Mouse (Mus musculus): ENCODE data around the gene Lhx4. TPM values are rescaled to one million over a fixed set of nuclear protein-coding genes. Genes with fewer than 3 reads are reported as not detected.

Gene Lhx4
- polyA plus RNA-seq, 1 experiment from 2014 or later = 0.27 TPM

GRCm38 (mm10) chr1:155721443-155721842 lies 30.0 kb downstream of the Lhx4 start:
- H3K27me3 ChIP-seq (replicated peaks; ENCODE audit: control insufficient read depth, insufficient read depth, low read length) = peaks cover 21% of the 10 kb centered on the region
- H3K9ac ChIP-seq (ENCODE audit: low read length) = no peak overlapping the region
- WGBS = 36% methylated on average over 8 of the region's 8 CpGs
- no peak overlapping the region for H3K4me3 ChIP-seq (ENCODE audit: low read depth, low read length)
- no peaks in the 10 kb centered on the region for H3K36me3 ChIP-seq (ENCODE audit: control insufficient read depth, insufficient read depth, low read length)
- H3K27ac ChIP-seq (ENCODE audit: low read depth) = no peak overlapping the region
- H3K9me3 ChIP-seq (ENCODE audit: control insufficient read depth, low read length) = no peaks in the 10 kb centered on the region
- no peak for ATAC-seq (replicated peaks; ENCODE audit: low FRiP score, low TSS enrichment, low read depth)
- no peak for DNase-seq (ENCODE audit: low spot score)
- H3K4me2 ChIP-seq (ENCODE audit: low read length) = no peak overlapping the region
- no peaks in the 10 kb centered on the region for H3K4me1 ChIP-seq (replicated peaks; ENCODE audit: control insufficient read depth, insufficient read depth, low read length)

- Histone ChIP-seq H3K4me1 (replicated peaks; ENCODE audit: control insufficient read depth, insufficient read depth, low read length) (no peaks in the 10 kb centered on the region), H3K4me3 (ENCODE audit: low read depth, low read length) (no peak overlapping the region), H3K4me2 (ENCODE audit: low read length) (no peak overlapping the region), H3K27me3 (replicated peaks; ENCODE audit: control insufficient read depth, insufficient read depth, low read length) (peaks cover 21% of the 10 kb centered on the region), H3K36me3 (ENCODE audit: control insufficient read depth, insufficient read depth, low read length) (no peaks in the 10 kb centered on the region), H3K27ac (ENCODE audit: low read depth) (no peak overlapping the region), H3K9ac (ENCODE audit: low read length) (no peak overlapping the region), H3K9me3 (ENCODE audit: control insufficient read depth, low read length) (no peaks in the 10 kb centered on the region)
- DNase-seq (ENCODE audit: low spot score) = no peak
- no peak for ATAC-seq (replicated peaks; ENCODE audit: low FRiP score, low TSS enrichment, low read depth)
- 43% methylated on average over 5 of the region's 5 CpGs for WGBS
Measured at GRCm38 (mm10) chr1:155720006-155720405, 31.5 kb downstream of the Lhx4 start.

GRCm38 (mm10) chr1:155718851-155719250 lies 32.6 kb downstream of the Lhx4 start:
- Histone ChIP-seq H3K27ac (ENCODE audit: low read depth) (no peak overlapping the region), H3K9me3 (ENCODE audit: control insufficient read depth, low read length) (no peaks in the 10 kb centered on the region), H3K4me2 (ENCODE audit: low read length) (no peak overlapping the region), H3K4me3 (ENCODE audit: low read depth, low read length) (no peak overlapping the region), H3K36me3 (ENCODE audit: control insufficient read depth, insufficient read depth, low read length) (no peaks in the 10 kb centered on the region), H3K27me3 (replicated peaks; ENCODE audit: control insufficient read depth, insufficient read depth, low read length) (peaks cover 16% of the 10 kb centered on the region), H3K9ac (ENCODE audit: low read length) (no peak overlapping the region), H3K4me1 (replicated peaks; ENCODE audit: control insufficient read depth, insufficient read depth, low read length) (no peaks in the 10 kb centered on the region)
- no peak for DNase-seq (ENCODE audit: low spot score)
- ATAC-seq (replicated peaks; ENCODE audit: low FRiP score, low TSS enrichment, low read depth) = no peak
- 80% methylated on average over 3 of the region's 3 CpGs for WGBS

- no peaks in the 10 kb centered on the region for H3K9me3 ChIP-seq (ENCODE audit: control insufficient read depth, low read length)
- no peaks in the 10 kb centered on the region for H3K36me3 ChIP-seq (ENCODE audit: control insufficient read depth, insufficient read depth, low read length)
- whole genome bisulfite sequencing = 92% methylated on average over 12 of the region's 12 CpGs
- no peak overlapping the region for H3K9ac ChIP-seq (ENCODE audit: low read length)
- ATAC-seq (replicated peaks; ENCODE audit: low FRiP score, low TSS enrichment, low read depth) (no peak), DNase-seq (ENCODE audit: low spot score) (no peak)
- H3K27ac ChIP-seq (ENCODE audit: low read depth) = no peak overlapping the region
- H3K4me2 ChIP-seq (ENCODE audit: low read length) = no peak overlapping the region
- peaks cover 6% of the 10 kb centered on the region; the same call in 1 of the 2 replicates for H3K27me3 ChIP-seq (replicated peaks; ENCODE audit: control insufficient read depth, insufficient read depth, low read length)
- no peak overlapping the region for H3K4me3 ChIP-seq (ENCODE audit: low read depth, low read length)
- no peaks in the 10 kb centered on the region for H3K4me1 ChIP-seq (replicated peaks; ENCODE audit: control insufficient read depth, insufficient read depth, low read length)
Measured at GRCm38 (mm10) chr1:155717301-155717700, 34.2 kb downstream of the Lhx4 start.

- ATAC-seq (replicated peaks; ENCODE audit: low FRiP score, low TSS enrichment, low read depth) = no peak
- Histone ChIP-seq H3K9me3 (ENCODE audit: control insufficient read depth, low read length) (no peaks in the 10 kb centered on the region), H3K27ac (ENCODE audit: low read depth) (no peak overlapping the region)
Measured at GRCm38 (mm10) chr1:155715366-155715765, 36.1 kb downstream of the Lhx4 start.

GRCm38 (mm10) chr1:155713306-155713705 lies 38.2 kb downstream of the Lhx4 start:
- Histone ChIP-seq H3K4me1 (replicated peaks; ENCODE audit: control insufficient read depth, insufficient read depth, low read length) (no peaks in the 10 kb centered on the region), H3K36me3 (ENCODE audit: control insufficient read depth, insufficient read depth, low read length) (no peaks in the 10 kb centered on the region), H3K9me3 (ENCODE audit: control insufficient read depth, low read length) (no peaks in the 10 kb centered on the region), H3K4me3 (ENCODE audit: low read depth, low read length) (no peak overlapping the region), H3K4me2 (ENCODE audit: low read length) (no peak overlapping the region), H3K9ac (ENCODE audit: low read length) (no peak overlapping the region), H3K27me3 (replicated peaks; ENCODE audit: control insufficient read depth, insufficient read depth, low read length) (no peaks in the 10 kb centered on the region), H3K27ac (ENCODE audit: low read depth) (no peak overlapping the region)
- DNase-seq (ENCODE audit: low spot score) (no peak), ATAC-seq (replicated peaks; ENCODE audit: low FRiP score, low TSS enrichment, low read depth) (no peak)
- 34% methylated on average over 2 of the region's 2 CpGs for WGBS

More at GRCm38 (mm10) chr1:155715366-155715765, 36.1 kb downstream of the Lhx4 start:
- Histone ChIP-seq H3K4me1 (replicated peaks; ENCODE audit: control insufficient read depth, insufficient read depth, low read length) (no peaks in the 10 kb centered on the region), H3K4me3 (ENCODE audit: low read depth, low read length) (no peak overlapping the region), H3K4me2 (ENCODE audit: low read length) (no peak overlapping the region), H3K9ac (ENCODE audit: low read length) (no peak overlapping the region), H3K36me3 (ENCODE audit: control insufficient read depth, insufficient read depth, low read length) (no peaks in the 10 kb centered on the region), H3K27me3 (replicated peaks; ENCODE audit: control insufficient read depth, insufficient read depth, low read length) (no peaks in the 10 kb centered on the region)
- no peak for DNase-seq (ENCODE audit: low spot score)

GRCm38 (mm10) chr1:155704182-155704581 lies 47.3 kb downstream of the Lhx4 start:
- DNase-seq (ENCODE audit: low spot score) (no peak), ATAC-seq (replicated peaks; ENCODE audit: low FRiP score, low TSS enrichment, low read depth) (peak; percentile 27; the same call in 1 of the 2 replicates)
- no peak overlapping the region for H3K4me3 ChIP-seq (ENCODE audit: low read depth, low read length)
- no peak overlapping the region for H3K27ac ChIP-seq (ENCODE audit: low read depth)
- no peaks in the 10 kb centered on the region for H3K27me3 ChIP-seq (replicated peaks; ENCODE audit: control insufficient read depth, insufficient read depth, low read length)
- H3K9ac ChIP-seq (ENCODE audit: low read length) = no peak overlapping the region
- no peaks in the 10 kb centered on the region for H3K4me1 ChIP-seq (replicated peaks; ENCODE audit: control insufficient read depth, insufficient read depth, low read length)
- no peak overlapping the region for H3K4me2 ChIP-seq (ENCODE audit: low read length)
- H3K36me3 ChIP-seq (ENCODE audit: control insufficient read depth, insufficient read depth, low read length) = no peaks in the 10 kb centered on the region
- WGBS = 52% methylated on average over 5 of the region's 5 CpGs
- no peaks in the 10 kb centered on the region for H3K9me3 ChIP-seq (ENCODE audit: control insufficient read depth, low read length)

GRCm38 (mm10) chr1:155703191-155703680 lies 48.2 kb downstream of the Lhx4 start:
- WGBS = 85% methylated on average over 5 of the region's 5 CpGs

GRCm38 (mm10) chr1:155700886-155701285 lies 50.6 kb downstream of the Lhx4 start:
- Histone ChIP-seq H3K27me3 (replicated peaks; ENCODE audit: control insufficient read depth, insufficient read depth, low read length) (no peaks in the 10 kb centered on the region), H3K9me3 (ENCODE audit: control insufficient read depth, low read length) (no peaks in the 10 kb centered on the region), H3K9ac (ENCODE audit: low read length) (no peak overlapping the region), H3K27ac (ENCODE audit: low read depth) (no peak overlapping the region), H3K4me3 (ENCODE audit: low read depth, low read length) (no peak overlapping the region), H3K36me3 (ENCODE audit: control insufficient read depth, insufficient read depth, low read length) (no peaks in the 10 kb centered on the region), H3K4me1 (replicated peaks; ENCODE audit: control insufficient read depth, insufficient read depth, low read length) (no peaks in the 10 kb centered on the region), H3K4me2 (ENCODE audit: low read length) (no peak overlapping the region)
- DNase-seq (ENCODE audit: low spot score) (no peak), ATAC-seq (replicated peaks; ENCODE audit: low FRiP score, low TSS enrichment, low read depth) (no peak)

More at GRCm38 (mm10) chr1:155703191-155703680, 48.2 kb downstream of the Lhx4 start:
- no peaks in the 10 kb centered on the region for H3K9me3 ChIP-seq (ENCODE audit: control insufficient read depth, low read length)
- H3K9ac ChIP-seq (ENCODE audit: low read length) = no peak overlapping the region
- no peaks in the 10 kb centered on the region for H3K36me3 ChIP-seq (ENCODE audit: control insufficient read depth, insufficient read depth, low read length)
- H3K4me1 ChIP-seq (replicated peaks; ENCODE audit: control insufficient read depth, insufficient read depth, low read length) = no peaks in the 10 kb centered on the region
- DNase-seq (ENCODE audit: low spot score) (no peak), ATAC-seq (replicated peaks; ENCODE audit: low FRiP score, low TSS enrichment, low read depth) (no peak)
- H3K27me3 ChIP-seq (replicated peaks; ENCODE audit: control insufficient read depth, insufficient read depth, low read length) = no peaks in the 10 kb centered on the region
- no peak overlapping the region for H3K27ac ChIP-seq (ENCODE audit: low read depth)
- H3K4me3 ChIP-seq (ENCODE audit: low read depth, low read length) = no peak overlapping the region
- H3K4me2 ChIP-seq (ENCODE audit: low read length) = no peak overlapping the region

Data from intestine, embryonic 14.5 days (tissue).